Mouse (Mus musculus) embryonic facial prominence, embryonic 15.5 days (tissue): Measurements from ENCODE around the gene Galntl6. TPM values are rescaled to one million over a fixed set of nuclear protein-coding genes. Genes with fewer than 3 reads are reported as not detected.

Experiments used
- ATAC-seq: fragments of 200-750 bp; cut with Nextera tagmentation; 2 replicates; pipeline ENCODE4 v1.8.0; 2017; ENCODE audit warnings: low read depth, moderate TSS enrichment; ENCODE audit not compliant: insufficient number of reproducible peaks, low FRiP score, low TSS enrichment
- H3K27ac ChIP-seq: fragments of 300-500 bp; sonication (generic); replicated peaks from 2 replicates; pipeline ENCODE4 v1.5.1; 2015; ENCODE audit warnings: mild to moderate bottlenecking, inconsistent platforms
- H3K27me3 ChIP-seq: fragments of 300-500 bp; sonication (generic); 2 replicates; pipeline ENCODE4 v1.6.1; 2015; ENCODE audit warnings: inconsistent platforms
- H3K36me3 ChIP-seq: fragments of 300-500 bp; sonication (generic); 2 replicates; pipeline ENCODE4 v1.6.1; 2015; ENCODE audit warnings: mild to moderate bottlenecking, inconsistent platforms
- H3K4me1 ChIP-seq: fragments of 300-500 bp; sonication (generic); 2 replicates; pipeline ENCODE4 v1.6.1; 2015; ENCODE audit warnings: inconsistent platforms
- H3K4me2 ChIP-seq: fragments of 300-500 bp; sonication (generic); replicated peaks from 2 replicates; pipeline ENCODE4 v1.6.1; 2015; ENCODE audit warnings: mild to moderate bottlenecking, inconsistent platforms
- H3K4me3 ChIP-seq: fragments of 300-500 bp; sonication (generic); replicated peaks from 2 replicates; pipeline ENCODE4 v1.5.1; 2015; ENCODE audit warnings: mild to moderate bottlenecking, inconsistent platforms
- H3K9ac ChIP-seq: fragments of 300-500 bp; sonication (generic); 2 replicates; pipeline ENCODE4 v1.6.1; 2015; ENCODE audit warnings: inconsistent platforms
- H3K9me3 ChIP-seq: fragments of 300-500 bp; sonication (generic); replicated peaks from 2 replicates; pipeline ENCODE4 v1.6.1; 2016; ENCODE audit warnings: inconsistent platforms
- WGBS: fragments of 180-500 bp; shearing (Covaris S2); methylation state at CpG from one replicate; pipeline ENCODE4 v1.1.7; 2015; 5-methylcytosine and 5-hydroxymethylcytosine counted together
- polyA plus RNA-seq: library from polyadenylated mRNA; unstranded; fragments of >200 nt; fragmentation: Nextera tagmentation; extraction: Ambion mirVana; gene quantifications from 2 replicates; pipeline ENCODE4 v1.2.1, GENCODE M21; 2015

Galntl6 gene
- polyA plus RNA-seq, 1 experiment from 2014 or later: 1.7 TPM

- no peak for ATAC-seq
- no peak overlapping the region for H3K4me3 ChIP-seq
- no peak overlapping the region for H3K4me2 ChIP-seq
- no peaks in the 10 kb centered on the region for H3K9me3 ChIP-seq
- WGBS: 67% methylated on average over 1 of the region's 1 CpGs
- H3K4me1 ChIP-seq: no peaks in the 10 kb centered on the region
- H3K27ac ChIP-seq: no peak overlapping the region
- H3K36me3 ChIP-seq: no peaks in the 10 kb centered on the region
- H3K9ac ChIP-seq: no peak overlapping the region
- H3K27me3 ChIP-seq: no peaks in the 10 kb centered on the region
These were observed 838.7 kb downstream of the Galntl6 start for GRCm38 (mm10) chr8:58073733-58074132.

GRCm38 (mm10) chr8:58032271-58032670, 880.2 kb downstream of the Galntl6 start:
- no peak for ATAC-seq
- Histone ChIP-seq H3K4me3 (no peak overlapping the region), H3K9me3 (no peaks in the 10 kb centered on the region), H3K27me3 (no peaks in the 10 kb centered on the region), H3K4me2 (no peak overlapping the region), H3K36me3 (no peaks in the 10 kb centered on the region), H3K4me1 (no peaks in the 10 kb centered on the region), H3K9ac (no peak overlapping the region), H3K27ac (no peak overlapping the region)
- WGBS: 86% methylated on average over 3 of the region's 3 CpGs

GRCm38 (mm10) chr8:58025558-58025957, 886.9 kb downstream of the Galntl6 start:
- Histone ChIP-seq H3K4me2 (no peak overlapping the region), H3K27me3 (no peaks in the 10 kb centered on the region), H3K9me3 (no peaks in the 10 kb centered on the region), H3K9ac (no peak overlapping the region), H3K4me3 (no peak overlapping the region), H3K36me3 (no peaks in the 10 kb centered on the region), H3K4me1 (no peaks in the 10 kb centered on the region), H3K27ac (no peak overlapping the region)
- WGBS: 87% methylated on average over 4 of the region's 4 CpGs
- no peak for ATAC-seq

- Histone ChIP-seq H3K4me2 (no peak overlapping the region), H3K36me3 (no peaks in the 10 kb centered on the region), H3K9ac (no peak overlapping the region), H3K9me3 (no peaks in the 10 kb centered on the region), H3K27ac (no peak overlapping the region), H3K4me1 (no peaks in the 10 kb centered on the region), H3K4me3 (no peak overlapping the region), H3K27me3 (no peaks in the 10 kb centered on the region)
- ATAC-seq: no peak
- 86% methylated on average over 1 of the region's 1 CpGs for WGBS
These were observed 887.3 kb downstream of the Galntl6 start for GRCm38 (mm10) chr8:58025094-58025493.

- H3K4me3 ChIP-seq: no peak overlapping the region
- no peaks in the 10 kb centered on the region for H3K36me3 ChIP-seq
- no peaks in the 10 kb centered on the region for H3K4me1 ChIP-seq
- H3K27ac ChIP-seq: no peak overlapping the region
- no peak overlapping the region for H3K4me2 ChIP-seq
- no peaks in the 10 kb centered on the region for H3K27me3 ChIP-seq
- H3K9me3 ChIP-seq: no peaks in the 10 kb centered on the region
- H3K9ac ChIP-seq: no peak overlapping the region
- ATAC-seq: no peak
- 67% methylated on average over 2 of the region's 2 CpGs for WGBS
These were observed 888.8 kb downstream of the Galntl6 start for GRCm38 (mm10) chr8:58023426-58024176.

- no peak for ATAC-seq
- Histone ChIP-seq H3K27me3 (no peaks in the 10 kb centered on the region), H3K36me3 (no peaks in the 10 kb centered on the region), H3K9ac (no peak overlapping the region), H3K4me3 (no peak overlapping the region), H3K27ac (no peak overlapping the region), H3K9me3 (no peaks in the 10 kb centered on the region), H3K4me2 (no peak overlapping the region), H3K4me1 (no peaks in the 10 kb centered on the region)
- WGBS: 85% methylated on average over 1 of the region's 1 CpGs
These were observed 922.8 kb downstream of the Galntl6 start for GRCm38 (mm10) chr8:57989428-57990171.

- no peaks in the 10 kb centered on the region for H3K9me3 ChIP-seq
- ATAC-seq: no peak
- WGBS: 65% methylated on average over 4 of the region's 4 CpGs
These were observed 935.1 kb downstream of the Galntl6 start for GRCm38 (mm10) chr8:57977372-57977771.

GRCm38 (mm10) chr8:57974093-57974492, 938.3 kb downstream of the Galntl6 start:
- no peaks in the 10 kb centered on the region for H3K27me3 ChIP-seq
- H3K4me1 ChIP-seq: no peaks in the 10 kb centered on the region
- no peaks in the 10 kb centered on the region for H3K9me3 ChIP-seq
- WGBS: 76% methylated on average over 2 of the region's 2 CpGs
- no peak overlapping the region for H3K4me3 ChIP-seq
- H3K36me3 ChIP-seq: no peaks in the 10 kb centered on the region
- no peak overlapping the region for H3K27ac ChIP-seq
- H3K9ac ChIP-seq: no peak overlapping the region
- no peak overlapping the region for H3K4me2 ChIP-seq
- no peak for ATAC-seq

More at GRCm38 (mm10) chr8:57977372-57977771, 935.1 kb downstream of the Galntl6 start:
- Histone ChIP-seq H3K4me3 (no peak overlapping the region), H3K4me1 (no peaks in the 10 kb centered on the region), H3K36me3 (no peaks in the 10 kb centered on the region), H3K9ac (no peak overlapping the region), H3K27ac (no peak overlapping the region), H3K4me2 (no peak overlapping the region), H3K27me3 (no peaks in the 10 kb centered on the region)

GRCm38 (mm10) chr8:57972832-57973231, 939.6 kb downstream of the Galntl6 start:
- no peak overlapping the region for H3K9ac ChIP-seq
- no peak overlapping the region for H3K4me3 ChIP-seq
- H3K36me3 ChIP-seq: no peaks in the 10 kb centered on the region
- H3K4me2 ChIP-seq: no peak overlapping the region
- H3K9me3 ChIP-seq: no peaks in the 10 kb centered on the region
- H3K27me3 ChIP-seq: no peaks in the 10 kb centered on the region
- no peak overlapping the region for H3K27ac ChIP-seq
- no peak for ATAC-seq
- no peaks in the 10 kb centered on the region for H3K4me1 ChIP-seq
- 34% methylated on average over 3 of the region's 3 CpGs for WGBS

- H3K4me2 ChIP-seq: no peak overlapping the region
- no peak overlapping the region for H3K4me3 ChIP-seq
- 19% methylated on average over 6 of the region's 6 CpGs for WGBS
- H3K36me3 ChIP-seq: no peaks in the 10 kb centered on the region
- H3K27me3 ChIP-seq: no peaks in the 10 kb centered on the region
- no peak overlapping the region for H3K9ac ChIP-seq
- no peak overlapping the region for H3K27ac ChIP-seq
- no peaks in the 10 kb centered on the region for H3K9me3 ChIP-seq
- no peak for ATAC-seq
- H3K4me1 ChIP-seq: peaks cover 5% of the 10 kb centered on the region; the same call in 1 of the 2 replicates
These were observed 945.8 kb downstream of the Galntl6 start for GRCm38 (mm10) chr8:57966676-57967075.

- 18% methylated on average over 5 of the region's 5 CpGs for WGBS
These were observed 946.9 kb downstream of the Galntl6 start for GRCm38 (mm10) chr8:57965508-57965907.

More at GRCm38 (mm10) chr8:57965508-57965907, 946.9 kb downstream of the Galntl6 start:
- Histone ChIP-seq H3K27me3 (no peaks in the 10 kb centered on the region), H3K9ac (no peak overlapping the region), H3K36me3 (no peaks in the 10 kb centered on the region), H3K4me3 (no peak overlapping the region), H3K27ac (no peak overlapping the region), H3K4me1 (peaks cover 5% of the 10 kb centered on the region; the same call in 1 of the 2 replicates), H3K4me2 (no peak overlapping the region), H3K9me3 (no peaks in the 10 kb centered on the region)
- no peak for ATAC-seq
